Mouse (Mus musculus) kidney, postnatal 0 days (tissue): ENCODE data around the gene Pitpnm3. TPM values are rescaled to one million over a fixed set of nuclear protein-coding genes. Genes with fewer than 3 reads are reported as not detected.

Source experiments
- ATAC-seq: fragments of 200-750 bp; cut with Nextera tagmentation; replicated peaks from 2 replicates; pipeline ENCODE4 v1.8.0; 2017; ENCODE audit warnings: low read depth, moderate number of reproducible peaks, moderate TSS enrichment, moderate library complexity; ENCODE audit not compliant: low FRiP score
- DNase-seq: peaks from one replicate; pipeline ENCODE4 v3.0.0-alpha.2; 2016; ENCODE audit warnings: low spot score
- H3K27ac ChIP-seq: fragments of 300-500 bp; sonication (generic); 2 replicates; pipeline ENCODE4 v1.5.1; 2014; ENCODE audit warnings: mild to moderate bottlenecking
- H3K27me3 ChIP-seq: fragments of 300-500 bp; sonication (generic); 2 replicates; pipeline ENCODE4 v1.6.1; 2014; ENCODE audit warnings: low read length, mixed read lengths; ENCODE audit not compliant: insufficient read depth
- H3K36me3 ChIP-seq: fragments of 300-500 bp; sonication (generic); 2 replicates; pipeline ENCODE4 v1.6.1; 2014; ENCODE audit warnings: low read length, mixed read lengths; ENCODE audit not compliant: insufficient read depth
- H3K4me1 ChIP-seq: fragments of 300-500 bp; sonication (generic); replicated peaks from 2 replicates; pipeline ENCODE4 v1.6.1; 2014; ENCODE audit warnings: antibody characterized with exemption, low read length, mixed read lengths; ENCODE audit not compliant: insufficient read depth
- H3K4me2 ChIP-seq: fragments of 300-500 bp; sonication (generic); 2 replicates; pipeline ENCODE4 v1.6.1; 2014; ENCODE audit warnings: mild to moderate bottlenecking, low read length, moderate library complexity, mixed read lengths
- H3K4me3 ChIP-seq: fragments of 300-500 bp; sonication (generic); replicated peaks from 2 replicates; pipeline ENCODE4 v1.5.1; 2014; ENCODE audit warnings: low read depth, low read length
- H3K9ac ChIP-seq: fragments of 300-500 bp; sonication (generic); 2 replicates; pipeline ENCODE4 v1.6.1; 2014; ENCODE audit warnings: low read depth, low read length
- H3K9me3 ChIP-seq: fragments of 300-500 bp; sonication (generic); replicated peaks from 2 replicates; pipeline ENCODE4 v1.6.1; 2016; ENCODE audit warnings: low read length, inconsistent platforms, mixed read lengths
- CTCF ChIP-seq: IDR thresholded peaks from 2 replicates; pipeline ENCODE4 v1.5.1; 2016; ENCODE audit warnings: antibody characterized with exemption, low read depth, mild to moderate bottlenecking, moderate library complexity
- WGBS: fragments of 180-500 bp; shearing (Covaris S2); extraction: QIAGEN DNeasy Blood & Tissue Kit; methylation state at CpG from one replicate; pipeline ENCODE4 v1.1.7; 2014; 5-methylcytosine and 5-hydroxymethylcytosine counted together
- polyA plus RNA-seq: library from polyadenylated mRNA; unstranded; fragments of >200 nt; fragmentation: Nextera tagmentation; extraction: Ambion mirVana; gene quantifications from 2 replicates; pipeline ENCODE4 v1.2.1, GENCODE M21; 2015

Pitpnm3 gene
- polyA plus RNA-seq, 1 experiment from 2014 or later, result 0.42 TPM

- Histone ChIP-seq H3K4me1 (no peaks in the 10 kb centered on the region), H3K4me2 (no peak overlapping the region), H3K27ac (no peak overlapping the region), H3K27me3 (no peaks in the 10 kb centered on the region), H3K9ac (no peak overlapping the region), H3K4me3 (no peak overlapping the region), H3K36me3 (no peaks in the 10 kb centered on the region), H3K9me3 (no peaks in the 10 kb centered on the region)
- ATAC-seq (no peak), DNase-seq (peak; percentile 69)
- peak; percentile 72 for TF ChIP-seq CTCF
- 39% methylated on average over 6 of the region's 6 CpGs for WGBS
Measured at GRCm38 (mm10) chr11:72066330-72066729, 69.2 kb downstream of the Pitpnm3 start.

- Histone ChIP-seq H3K9me3 (no peaks in the 10 kb centered on the region), H3K36me3 (no peaks in the 10 kb centered on the region), H3K4me2 (no peak overlapping the region), H3K9ac (no peak overlapping the region), H3K4me1 (no peaks in the 10 kb centered on the region), H3K27ac (no peak overlapping the region), H3K4me3 (no peak overlapping the region), H3K27me3 (no peaks in the 10 kb centered on the region)
- DNase-seq (no peak), ATAC-seq (no peak)
- WGBS, result 86% methylated on average over 8 of the region's 8 CpGs
- no peak for TF ChIP-seq CTCF
Measured at GRCm38 (mm10) chr11:72065103-72065502, 70.5 kb downstream of the Pitpnm3 start.

GRCm38 (mm10) chr11:72064414-72064813, 71.2 kb downstream of the Pitpnm3 start:
- TF ChIP-seq CTCF, result no peak
- DNase-seq (no peak), ATAC-seq (no peak)
- no peaks in the 10 kb centered on the region for H3K9me3 ChIP-seq
- 87% methylated on average over 6 of the region's 6 CpGs for WGBS
- no peaks in the 10 kb centered on the region for H3K4me1 ChIP-seq
- no peaks in the 10 kb centered on the region for H3K36me3 ChIP-seq
- no peak overlapping the region for H3K27ac ChIP-seq
- H3K27me3 ChIP-seq, result no peaks in the 10 kb centered on the region
- H3K9ac ChIP-seq, result no peak overlapping the region
- no peak overlapping the region for H3K4me3 ChIP-seq
- no peak overlapping the region for H3K4me2 ChIP-seq

- 68% methylated on average over 13 of the region's 13 CpGs for WGBS
- ATAC-seq, result 0 out of 2 replicates have a peak, but pooled peaks have one; percentile 36
- no peaks in the 10 kb centered on the region for H3K36me3 ChIP-seq
Measured at GRCm38 (mm10) chr11:72061093-72061620, 74.4 kb downstream of the Pitpnm3 start.

GRCm38 (mm10) chr11:72060416-72060815, 75.2 kb downstream of the Pitpnm3 start:
- Histone ChIP-seq H3K27ac (no peak overlapping the region), H3K9me3 (no peaks in the 10 kb centered on the region), H3K9ac (no peak overlapping the region), H3K4me1 (no peaks in the 10 kb centered on the region), H3K4me3 (no peak overlapping the region), H3K27me3 (no peaks in the 10 kb centered on the region), H3K36me3 (no peaks in the 10 kb centered on the region), H3K4me2 (no peak overlapping the region)
- 77% methylated on average over 9 of the region's 9 CpGs for WGBS
- ATAC-seq (no peak), DNase-seq (no peak)
- TF ChIP-seq CTCF, result no peak

More at GRCm38 (mm10) chr11:72061093-72061620, 74.4 kb downstream of the Pitpnm3 start:
- no peak for DNase-seq
- H3K4me3 ChIP-seq, result no peak overlapping the region
- no peak for TF ChIP-seq CTCF
- no peak overlapping the region for H3K9ac ChIP-seq
- no peaks in the 10 kb centered on the region for H3K4me1 ChIP-seq
- H3K27ac ChIP-seq, result no peak overlapping the region
- no peak overlapping the region for H3K4me2 ChIP-seq
- no peaks in the 10 kb centered on the region for H3K27me3 ChIP-seq
- H3K9me3 ChIP-seq, result no peaks in the 10 kb centered on the region

GRCm38 (mm10) chr11:72057166-72057565, 78.4 kb downstream of the Pitpnm3 start:
- DNase-seq (no peak), ATAC-seq (no peak)
- TF ChIP-seq CTCF, result no peak
- 67% methylated on average over 3 of the region's 3 CpGs for WGBS
- Histone ChIP-seq H3K4me2 (no peak overlapping the region), H3K9me3 (no peaks in the 10 kb centered on the region), H3K9ac (no peak overlapping the region), H3K27ac (no peak overlapping the region), H3K27me3 (no peaks in the 10 kb centered on the region; the same call in 1 of the 2 replicates), H3K36me3 (no peaks in the 10 kb centered on the region), H3K4me3 (no peak overlapping the region), H3K4me1 (no peaks in the 10 kb centered on the region)

- Histone ChIP-seq H3K4me2 (no peak overlapping the region), H3K9ac (no peak overlapping the region), H3K4me3 (no peak overlapping the region), H3K4me1 (peaks cover 12% of the 10 kb centered on the region), H3K36me3 (no peaks in the 10 kb centered on the region), H3K9me3 (no peaks in the 10 kb centered on the region), H3K27me3 (no peaks in the 10 kb centered on the region; the same call in 1 of the 2 replicates), H3K27ac (no peak overlapping the region)
- peak; percentile 12 for DNase-seq
- WGBS, result 33% methylated on average over 2 of the region's 2 CpGs
- no peak for ATAC-seq
- TF ChIP-seq CTCF, result no peak
Measured at GRCm38 (mm10) chr11:72055176-72055575, 80.4 kb downstream of the Pitpnm3 start.
